Mouse (Mus musculus) right cerebral cortex, postnatal 4 days (tissue): ENCODE measurements around the gene Tmem217.

Experiments used
- DNase-seq: peaks from one replicate; pipeline ENCODE4 v3.0.0-alpha.2; 2022

The Tmem217 gene

GRCm38 (mm10) chr17:29552162-29552732 lies at the start of gene Tmem217:
Tmem217 (minus strand) TSS chr17:29552385.
- DNase-seq, result no peak

GRCm38 (mm10) chr17:29601391-29601790 lies 49.2 kb upstream of the Tmem217 start:
- DNase-seq, result no peak

- no peak for DNase-seq
Observed at GRCm38 (mm10) chr17:29599537-29599936, 47.4 kb upstream of the Tmem217 start.

GRCm38 (mm10) chr17:29599051-29599450 lies 46.9 kb upstream of the Tmem217 start:
- no peak for DNase-seq

GRCm38 (mm10) chr17:29596771-29597132 lies 44.6 kb upstream of the Tmem217 start:
- DNase-seq, result no peak

- no peak for DNase-seq
Observed at GRCm38 (mm10) chr17:29595891-29596770, 43.9 kb upstream of the Tmem217 start.

- DNase-seq, result peak; percentile 28
Observed at GRCm38 (mm10) chr17:29589221-29589898, 37.2 kb upstream of the Tmem217 start.

- DNase-seq, result no peak
Observed at GRCm38 (mm10) chr17:29586921-29587320, 34.7 kb upstream of the Tmem217 start.

- DNase-seq, result no peak
Observed at GRCm38 (mm10) chr17:29585446-29585845, 33.3 kb upstream of the Tmem217 start.

GRCm38 (mm10) chr17:29584737-29585136 lies 32.6 kb upstream of the Tmem217 start:
- DNase-seq, result no peak

- DNase-seq, result no peak
Observed at GRCm38 (mm10) chr17:29584306-29584705, 32.1 kb upstream of the Tmem217 start.

- DNase-seq, result no peak
Observed at GRCm38 (mm10) chr17:29583569-29583968, 31.4 kb upstream of the Tmem217 start.

GRCm38 (mm10) chr17:29579579-29580126 lies 27.5 kb upstream of the Tmem217 start:
- DNase-seq, result no peak

GRCm38 (mm10) chr17:29569831-29570230 lies 17.6 kb upstream of the Tmem217 start:
- DNase-seq, result no peak

- DNase-seq, result no peak
Observed at GRCm38 (mm10) chr17:29568435-29568834, 16.2 kb upstream of the Tmem217 start.

GRCm38 (mm10) chr17:29565521-29565920 lies 13.3 kb upstream of the Tmem217 start:
- no peak for DNase-seq

GRCm38 (mm10) chr17:29558476-29558875 lies 6.3 kb upstream of the Tmem217 start:
- no peak for DNase-seq

GRCm38 (mm10) chr17:29556893-29557292 lies 4.7 kb upstream of the Tmem217 start:
- no peak for DNase-seq

GRCm38 (mm10) chr17:29556456-29556855 lies 4.3 kb upstream of the Tmem217 start:
- DNase-seq, result no peak

- DNase-seq, result no peak
Observed at GRCm38 (mm10) chr17:29554176-29554575, 2.0 kb upstream of the Tmem217 start.

GRCm38 (mm10) chr17:29551019-29551418 lies 1.2 kb downstream of the Tmem217 start:
- DNase-seq, result no peak

- DNase-seq, result peak; percentile 90
Observed at GRCm38 (mm10) chr17:29549543-29550428, 2.4 kb downstream of the Tmem217 start, which contains the start of the genes Gm17657 and Tbc1d22b. Gm17657 (minus strand) TSS chr17:29549638. Tbc1d22b (plus strand) TSS chr17:29549785.
